Mouse (Mus musculus) liver, embryonic 11.5 days (tissue): ENCODE measurements at regions not wholly inside any gene's neighbourhood (a gene's known extent, or its start where the extent isn't known, plus 50 kb on each side); places are given as distances from the start of the nearest gene placed in this dataset.

Experiments
- ATAC-seq: fragments of 200-750 bp; cut with Nextera tagmentation; replicated peaks from 2 replicates; pipeline ENCODE4 v1.8.0; 2017; ENCODE audit warnings: moderate number of reproducible peaks, mild to moderate bottlenecking, moderate TSS enrichment, moderate library complexity; ENCODE audit not compliant: low FRiP score
- DNase-seq: peaks from one replicate; pipeline ENCODE4 v3.0.0-alpha.2; 2017; ENCODE audit warnings: low spot score
- H3K27ac ChIP-seq: fragments of 300-500 bp; sonication (generic); 2 replicates; pipeline ENCODE4 v1.5.1; 2014; ENCODE audit warnings: mild to moderate bottlenecking, low read depth, low read length, control low read depth
- H3K27me3 ChIP-seq: fragments of 300-500 bp; sonication (generic); replicated peaks from 2 replicates; pipeline ENCODE4 v1.6.1; 2014; ENCODE audit warnings: low read length, mixed read lengths; ENCODE audit not compliant: control insufficient read depth, insufficient read depth
- H3K36me3 ChIP-seq: fragments of 300-500 bp; sonication (generic); 2 replicates; pipeline ENCODE4 v1.6.1; 2014; ENCODE audit warnings: mild to moderate bottlenecking, low read length, moderate library complexity, mixed read lengths; ENCODE audit not compliant: control insufficient read depth, insufficient read depth
- H3K4me1 ChIP-seq: fragments of 300-500 bp; sonication (generic); replicated peaks from 2 replicates; pipeline ENCODE4 v1.6.1; 2014; ENCODE audit warnings: low read length, mixed read lengths; ENCODE audit not compliant: control insufficient read depth, insufficient read depth
- H3K4me2 ChIP-seq: fragments of 300-500 bp; sonication (generic); 2 replicates; pipeline ENCODE4 v1.6.1; 2014; ENCODE audit warnings: mild to moderate bottlenecking, control low read depth, moderate library complexity
- H3K4me3 ChIP-seq: fragments of 300-500 bp; sonication (generic); 2 replicates; pipeline ENCODE4 v1.5.1; 2014; ENCODE audit warnings: low read depth, low read length, control low read depth
- H3K9ac ChIP-seq: fragments of 300-500 bp; sonication (generic); 2 replicates; pipeline ENCODE4 v1.6.1; 2014; ENCODE audit warnings: low read depth, low read length, control low read depth
- H3K9me3 ChIP-seq: fragments of 300-500 bp; sonication (generic); 2 replicates; pipeline ENCODE4 v1.6.1; 2016; ENCODE audit warnings: low read length, inconsistent platforms, mixed read lengths; ENCODE audit not compliant: control insufficient read depth
- WGBS: fragments of 180-500 bp; shearing (Covaris S2); extraction: QIAGEN DNeasy Blood & Tissue Kit; methylation state at CpG from one replicate; pipeline ENCODE4 v1.1.7; 2014; 5-methylcytosine and 5-hydroxymethylcytosine counted together

DNA sequence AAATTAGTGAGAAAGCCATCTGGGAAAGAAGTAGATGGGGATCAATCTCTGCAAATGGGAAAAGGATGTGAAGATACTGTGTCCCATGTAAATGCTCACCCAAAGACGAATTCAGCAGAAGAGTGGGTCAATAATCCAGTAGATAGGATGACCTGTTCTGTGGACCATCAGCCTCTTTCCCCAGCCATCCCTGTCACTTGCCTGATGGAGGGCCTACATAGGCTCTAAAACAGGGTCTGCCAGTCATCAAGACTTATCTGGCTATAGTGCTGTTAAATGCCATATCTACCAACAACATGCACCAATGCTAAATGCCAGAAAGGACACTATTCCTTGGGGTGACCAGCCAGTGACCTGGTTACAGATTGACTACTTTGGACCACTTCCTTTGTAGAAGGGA lies 316.5 kb upstream of the Trpc7 start:
- 57% methylated on average over 1 of the region's 1 CpGs for WGBS
- DNase-seq (no peak), ATAC-seq (no peak)
- H3K4me1 ChIP-seq: no peaks in the 10 kb centered on the region
- H3K36me3 ChIP-seq: no peaks in the 10 kb centered on the region
- H3K27me3 ChIP-seq: no peaks in the 10 kb centered on the region
- no peak overlapping the region for H3K27ac ChIP-seq
- H3K4me3 ChIP-seq: no peak overlapping the region
- H3K9me3 ChIP-seq: no peaks in the 10 kb centered on the region
- H3K4me2 ChIP-seq: no peak overlapping the region
- H3K9ac ChIP-seq: no peak overlapping the region

DNA sequence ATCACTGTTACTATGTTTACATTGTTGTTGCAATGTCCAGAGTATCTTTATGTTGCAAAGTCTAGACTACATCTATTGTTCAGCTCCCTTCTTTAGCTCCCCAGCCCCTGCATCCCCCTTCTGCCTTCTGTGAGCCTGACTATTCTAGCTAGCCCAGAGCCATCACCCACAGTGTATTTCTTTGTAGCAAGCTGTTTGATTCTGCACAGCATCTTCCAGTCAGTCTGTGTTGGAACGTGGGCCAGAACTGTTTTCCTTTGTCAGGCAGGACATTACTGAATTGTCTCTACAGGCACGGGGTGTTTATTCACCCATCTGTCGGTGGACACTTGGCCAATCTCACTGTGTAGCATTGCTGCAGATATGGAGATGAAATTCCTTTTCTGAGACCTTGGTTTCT lies 295.4 kb upstream of the Trpc7 start:
- H3K36me3 ChIP-seq: no peaks in the 10 kb centered on the region
- H3K9me3 ChIP-seq: no peaks in the 10 kb centered on the region
- no peak overlapping the region for H3K4me2 ChIP-seq
- H3K9ac ChIP-seq: no peak overlapping the region
- ATAC-seq (no peak), DNase-seq (no peak)
- H3K27ac ChIP-seq: no peak overlapping the region
- H3K4me3 ChIP-seq: no peak overlapping the region
- no peaks in the 10 kb centered on the region for H3K27me3 ChIP-seq
- H3K4me1 ChIP-seq: no peaks in the 10 kb centered on the region
- 70% methylated on average over 3 of the region's 3 CpGs for WGBS

DNA sequence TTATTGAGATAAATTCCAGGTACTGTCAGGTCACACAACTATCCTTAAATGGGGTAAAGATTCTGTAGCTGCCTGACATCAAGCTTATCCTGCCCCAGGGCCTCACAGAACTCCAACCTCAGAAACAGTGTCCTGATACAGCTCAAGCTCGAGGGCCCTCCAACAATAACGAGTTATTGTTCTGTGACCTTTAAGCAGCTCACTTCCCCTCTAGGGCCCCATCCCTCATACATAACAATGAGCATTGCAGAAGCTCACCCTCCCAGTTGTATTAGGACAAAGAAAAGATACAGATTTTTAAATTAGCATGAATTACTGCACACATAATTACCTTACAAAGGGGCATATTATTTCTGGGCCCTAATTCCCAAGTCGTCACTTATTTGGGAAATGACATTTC lies 293.5 kb upstream of the Trpc7 start:
- DNase-seq: no peak
- Histone ChIP-seq H3K4me1 (no peaks in the 10 kb centered on the region), H3K9me3 (no peaks in the 10 kb centered on the region), H3K4me3 (no peak overlapping the region), H3K4me2 (no peak overlapping the region), H3K27ac (no peak overlapping the region), H3K9ac (no peak overlapping the region), H3K27me3 (no peaks in the 10 kb centered on the region), H3K36me3 (no peaks in the 10 kb centered on the region)
- ATAC-seq: no peak
- WGBS: 61% methylated on average over 3 of the region's 3 CpGs

DNA sequence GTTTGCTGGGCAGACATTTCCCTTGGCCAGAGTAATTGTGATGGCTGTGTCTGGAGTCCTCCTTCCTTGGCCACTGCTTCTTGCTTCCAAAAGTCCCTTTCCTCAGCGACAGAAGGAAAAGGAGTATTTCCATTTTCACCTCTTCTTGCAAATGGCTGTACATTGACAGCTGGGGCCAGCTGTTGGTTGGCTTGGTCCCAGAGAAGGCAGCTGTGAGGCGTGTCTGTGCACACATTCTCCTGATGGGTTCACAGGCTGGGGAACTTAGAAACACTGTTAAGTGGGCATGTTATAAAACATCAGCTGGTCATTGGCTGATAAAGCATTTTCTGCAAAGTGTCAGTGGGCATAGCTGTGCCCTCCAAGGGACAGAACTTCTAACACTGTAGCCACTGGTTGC lies 290.4 kb upstream of the Trpc7 start:
- H3K9me3 ChIP-seq: no peaks in the 10 kb centered on the region
- DNase-seq: no peak
- WGBS: 62% methylated on average over 2 of the region's 2 CpGs

DNA sequence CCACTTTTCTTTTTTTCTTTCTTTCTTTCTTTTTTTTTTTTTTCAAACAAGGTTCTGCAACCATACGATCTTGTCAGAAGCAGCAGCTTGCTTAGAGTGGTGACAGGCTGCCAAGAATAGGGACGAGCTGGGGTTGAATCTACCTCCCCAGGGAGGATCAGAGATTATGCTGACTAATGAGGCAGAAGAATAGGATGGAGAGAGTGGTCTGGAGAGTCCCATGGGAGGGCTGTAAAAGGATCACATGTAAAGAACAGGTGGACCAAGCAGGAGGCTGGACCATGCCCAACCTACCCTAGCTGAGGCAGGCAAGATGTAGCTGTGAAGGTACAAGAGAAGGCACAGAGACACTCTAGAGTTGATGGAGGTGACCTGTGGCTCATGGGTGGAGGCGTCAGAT lies 274.4 kb upstream of the Trpc7 start:
- no peaks in the 10 kb centered on the region for H3K9me3 ChIP-seq
- ATAC-seq: no peak
- WGBS: 62% methylated on average over 3 of the region's 3 CpGs
- H3K27me3 ChIP-seq: no peaks in the 10 kb centered on the region
- no peak overlapping the region for H3K27ac ChIP-seq
- no peak overlapping the region for H3K9ac ChIP-seq
- H3K4me3 ChIP-seq: no peak overlapping the region
- no peaks in the 10 kb centered on the region for H3K4me1 ChIP-seq
- H3K36me3 ChIP-seq: no peaks in the 10 kb centered on the region
- no peak for DNase-seq
- H3K4me2 ChIP-seq: no peak overlapping the region

More for the DNA sequence above, 290.4 kb upstream of the Trpc7 start:
- ATAC-seq: no peak
- Histone ChIP-seq H3K4me2 (no peak overlapping the region), H3K27ac (no peak overlapping the region), H3K27me3 (no peaks in the 10 kb centered on the region), H3K4me3 (no peak overlapping the region), H3K4me1 (no peaks in the 10 kb centered on the region), H3K9ac (no peak overlapping the region), H3K36me3 (no peaks in the 10 kb centered on the region)

DNA sequence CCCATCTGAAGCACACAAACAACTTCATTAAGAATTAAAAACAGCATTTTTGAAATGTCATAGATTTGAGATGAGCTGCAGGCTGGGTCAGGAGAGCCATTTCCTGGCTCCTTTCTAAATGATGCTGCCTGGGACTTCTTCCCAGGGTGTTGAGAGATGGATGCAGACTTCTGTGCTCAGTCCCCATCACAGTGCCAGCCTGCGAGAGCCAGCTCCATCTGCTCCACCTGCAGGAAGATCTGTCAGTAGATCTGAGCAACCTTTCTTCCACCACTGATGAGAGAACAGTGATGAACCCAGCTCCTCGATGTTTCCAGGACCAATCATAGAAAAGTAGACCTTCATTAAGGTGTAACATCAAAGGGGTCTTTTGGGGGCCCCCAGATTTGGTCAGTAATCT lies 273.8 kb upstream of the Trpc7 start:
- Histone ChIP-seq H3K9me3 (no peaks in the 10 kb centered on the region), H3K4me2 (no peak overlapping the region), H3K4me1 (no peaks in the 10 kb centered on the region), H3K4me3 (no peak overlapping the region), H3K27ac (no peak overlapping the region), H3K9ac (no peak overlapping the region), H3K36me3 (no peaks in the 10 kb centered on the region), H3K27me3 (no peaks in the 10 kb centered on the region)
- ATAC-seq (no peak), DNase-seq (no peak)
- 79% methylated on average over 2 of the region's 2 CpGs for WGBS

DNA sequence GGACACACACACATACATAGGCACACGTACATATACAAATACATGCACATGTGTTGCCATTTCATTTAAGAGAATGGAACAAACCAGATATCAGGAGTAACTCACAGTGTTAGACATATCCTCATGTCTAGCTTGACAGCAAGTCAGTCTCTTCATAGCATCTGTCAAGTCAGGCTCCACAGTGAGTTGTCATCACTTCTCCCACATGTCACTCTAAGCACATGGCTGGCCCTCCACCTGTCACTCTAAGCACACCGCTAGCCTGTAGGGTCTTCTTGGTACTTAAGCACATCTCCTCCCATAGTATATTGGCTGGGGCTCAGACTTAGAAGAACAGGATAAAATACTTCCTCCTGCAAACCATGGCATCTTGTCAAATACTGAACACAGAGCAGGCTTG lies 269.6 kb upstream of the Trpc7 start:
- Histone ChIP-seq H3K36me3 (no peaks in the 10 kb centered on the region), H3K9me3 (no peaks in the 10 kb centered on the region), H3K4me3 (no peak overlapping the region), H3K4me1 (no peaks in the 10 kb centered on the region), H3K27ac (no peak overlapping the region), H3K27me3 (no peaks in the 10 kb centered on the region), H3K4me2 (no peak overlapping the region), H3K9ac (no peak overlapping the region)
- ATAC-seq (no peak), DNase-seq (no peak)
- WGBS: 79% methylated on average over 2 of the region's 2 CpGs

DNA sequence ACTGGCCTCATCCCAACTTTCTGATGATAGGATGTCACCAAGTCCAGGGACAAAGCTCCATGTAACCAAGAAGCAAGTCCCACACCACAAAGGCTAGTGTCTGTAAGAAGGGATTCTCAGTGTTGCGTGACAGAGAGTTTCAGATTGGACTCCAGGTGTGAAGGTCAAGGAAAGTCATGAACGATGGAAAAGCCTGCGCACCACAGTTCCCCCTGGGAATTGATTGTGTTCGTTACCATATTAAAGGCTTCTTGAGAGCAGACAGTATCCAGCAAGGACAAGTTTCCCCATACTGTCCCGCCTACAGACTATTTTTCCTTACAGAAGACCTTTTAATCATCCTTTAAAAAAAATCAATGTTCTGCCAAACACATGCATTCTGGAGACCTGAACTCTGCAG lies 257.0 kb upstream of the Trpc7 start:
- Histone ChIP-seq H3K4me3 (no peak overlapping the region), H3K4me1 (no peaks in the 10 kb centered on the region), H3K27me3 (no peaks in the 10 kb centered on the region), H3K9me3 (no peaks in the 10 kb centered on the region), H3K9ac (no peak overlapping the region), H3K27ac (no peak overlapping the region), H3K4me2 (no peak overlapping the region), H3K36me3 (no peaks in the 10 kb centered on the region)
- no peak for ATAC-seq
- DNase-seq: no peak
- 77% methylated on average over 5 of the region's 5 CpGs for WGBS

DNA sequence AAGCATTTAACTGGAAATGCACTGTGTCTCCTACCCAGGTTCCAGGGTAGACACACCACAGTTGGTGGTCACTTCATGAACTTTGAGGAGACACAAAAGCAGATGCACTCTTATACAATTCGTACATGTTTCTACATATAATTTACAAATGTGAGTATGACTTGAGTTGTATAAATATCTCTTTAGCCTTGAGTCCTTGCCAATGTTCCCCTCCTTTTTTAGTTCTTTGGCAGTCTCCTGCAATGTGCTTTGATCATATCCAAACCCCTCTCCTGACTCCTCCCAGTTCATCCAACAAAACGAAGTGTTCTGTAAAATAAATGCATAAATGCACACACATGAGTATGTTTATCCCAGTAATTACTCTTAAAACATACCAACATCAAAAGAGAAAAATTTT lies 251.8 kb upstream of the Trpc7 start:
- Histone ChIP-seq H3K27ac (no peak overlapping the region), H3K4me2 (no peak overlapping the region), H3K36me3 (no peaks in the 10 kb centered on the region), H3K9ac (no peak overlapping the region), H3K4me3 (no peak overlapping the region), H3K27me3 (no peaks in the 10 kb centered on the region), H3K4me1 (no peaks in the 10 kb centered on the region), H3K9me3 (no peaks in the 10 kb centered on the region)
- no peak for DNase-seq
- no peak for ATAC-seq
- 79% methylated on average over 2 of the region's 2 CpGs for WGBS
